Mouse (Mus musculus): Measurements from ENCODE around the gene Bmi1.

GRCm38 (mm10) chr2:18689064-18689921 lies 12.5 kb downstream of the Bmi1 start:
- TF ChIP-seq CTCF (IDR thresholded peaks at IDR 0.05; ENCODE audit: extremely low read depth, insufficient read depth, low read length) (no peak), POLR2A (IDR thresholded peaks at IDR 0.05; ENCODE audit: extremely low read depth, insufficient read depth, low read length) (no peak)

All from cortical plate, adult 2 months (tissue).